25 mouse cellular contexts compared by ENCODE assay signal in genomic region chr2:151998932-151999331, GRCm38 (mm10). TPM values are rescaled to one million over a fixed set of nuclear protein-coding genes. Genes with fewer than 3 reads are reported as not detected.
DNase-seq lines count a peak whose midpoint lies in the region; ATAC-seq and TF ChIP-seq lines count a peak whose summit lies in the region.
"Had no signal": no experiment of that assay in that cellular context is flagged by ENCODE, and none has a peak within 500 bp of the region (broad histone marks: within the 10 kb centered on the region; RNA-seq: fewer than 3 reads in every experiment).

No protein-coding gene starts in this region.

- H3K4me1 ChIP-seq in liver, embryonic 12.5 days: peaks cover 46% of the 10 kb centered on the region
- H3K4me1 ChIP-seq in MEL (ENCODE audit: control insufficient read depth in 1 of 2, insufficient read depth in 2 of 2, low read length in 2 of 2): peaks cover 46 to 59% of the 10 kb centered on the region in 2 experiments
- peaks cover 15 to 26% of the 10 kb centered on the region in 2 experiments for H3K4me1 ChIP-seq in liver, embryonic 14.5 days (replicated peaks; ENCODE audit: control insufficient read depth in 2 of 2, insufficient read depth in 2 of 2, low read length in 1 of 2)
- peaks cover 11% of the 10 kb centered on the region for H3K4me1 ChIP-seq in thymus, adult 2 months (replicated peaks; ENCODE audit: control insufficient read depth, insufficient read depth, low read length)

- no peaks in the 10 kb centered on the region for H3K79me2 ChIP-seq in MEL (ENCODE audit: control insufficient read depth, insufficient read depth, low read length, poor library complexity)

- peak; percentile 49; the same call in 1 of the 2 replicates for ATAC-seq in liver, embryonic 12.5 days
- ATAC-seq in liver, embryonic 14.5 days (ENCODE audit: insufficient read depth): peak; percentile 38; the same call in 1 of the 2 replicates
- ATAC-seq: forebrain, embryonic 15.5 days; hindbrain, postnatal 0 days; inflammation-experienced regulatory T-cells, adult 6 months; Patski had no signal

- H3K9ac ChIP-seq in liver, embryonic 12.5 days: no peak overlapping the region
- peak overlapping the region; percentile 24 for H3K9ac ChIP-seq in MEL (ENCODE audit: control insufficient read depth, low read depth, low read length, poor library complexity, severe bottlenecking)
- no peak overlapping the region for H3K9ac ChIP-seq in liver, embryonic 14.5 days (replicated peaks)
- H3K9ac ChIP-seq: embryonic facial prominence, embryonic 12.5 days; embryonic facial prominence, embryonic 15.5 days; forebrain, embryonic 12.5 days; forebrain, embryonic 15.5 days; heart, embryonic 13.5 days; hindbrain, embryonic 14.5 days had no signal

- TF ChIP-seq RAD21 in MEL (IDR thresholded peaks at IDR 0.05; ENCODE audit: low read depth, low read length): no peak

- no peak for DNase-seq in liver
- DNase-seq in MEL (ENCODE audit: low read depth, low spot score): peak; percentile 56
- no peak for DNase-seq in liver, embryonic 14.5 days (ENCODE audit: low read depth in 3 of 3, low spot score in 3 of 3)
- no peak for DNase-seq in kidney, postnatal 36 days
- DNase-seq in thymus, adult 2 months: no peak
- DNase-seq: B cell, adult 2 months; cerebellum, adult 18-20 months; cerebellum, adult 9-10 months; cerebellum, postnatal 14 days; gastrocnemius, postnatal 10 days; heart, postnatal 14 days; heart, postnatal 4 days had no signal

- WGBS in liver, embryonic 12.5 days (ENCODE audit: insufficient replicate concordance): 26% methylated on average over 4 of the region's 4 CpGs
- WGBS in liver, embryonic 14.5 days (ENCODE audit: insufficient replicate concordance): 27% methylated on average over 4 of the region's 4 CpGs
- 89% methylated on average over 4 of the region's 4 CpGs for WGBS in thymus, adult 2 months

- H3K9me3 ChIP-seq in liver, embryonic 12.5 days (replicated peaks): no peaks in the 10 kb centered on the region
- H3K9me3 ChIP-seq in MEL (replicated peaks; ENCODE audit: insufficient read depth, low read length): no peaks in the 10 kb centered on the region
- no peaks in the 10 kb centered on the region for H3K9me3 ChIP-seq in liver, embryonic 14.5 days (ENCODE audit: control insufficient read depth, low read length)
- H3K9me3 ChIP-seq: embryonic facial prominence, embryonic 12.5 days; embryonic facial prominence, embryonic 15.5 days; forebrain, embryonic 12.5 days; forebrain, embryonic 15.5 days; heart, embryonic 10.5 days; heart, embryonic 13.5 days had no signal

- H3K4me3 ChIP-seq in liver, embryonic 12.5 days: no peak overlapping the region
- H3K4me3 ChIP-seq in MEL (ENCODE audit: control insufficient read depth in 1 of 2, insufficient read depth in 1 of 2, low read depth in 2 of 2, low read length in 2 of 2): 0 out of 4 replicates have a peak overlapping the region, but pooled peaks of 1 of the 2 experiments have one; percentile 21
- no peak overlapping the region for H3K4me3 ChIP-seq in liver, embryonic 14.5 days (ENCODE audit: insufficient read depth in 1 of 2, low read depth in 2 of 2, low read length in 2 of 2)
- H3K4me3 ChIP-seq in thymus, adult 2 months (ENCODE audit: control insufficient read depth, insufficient read depth, low read length): no peak overlapping the region
- H3K4me3 ChIP-seq: embryonic facial prominence, embryonic 12.5 days; embryonic facial prominence, embryonic 15.5 days; forebrain, embryonic 12.5 days; forebrain, embryonic 15.5 days; heart, adult 2 months; heart, embryonic 13.5 days had no signal

- TF ChIP-seq EP300 in MEL (IDR thresholded peaks at IDR 0.05; ENCODE audit: low read depth in 1 of 2, low read length in 2 of 2): peak; percentile 23 to 48; a peak in 3 of 4 replicates
- TF ChIP-seq EP300 in liver, embryonic 14.5 days (IDR thresholded peaks at IDR 0.05; ENCODE audit: low read depth): no peak

- peaks cover 77% of the 10 kb centered on the region for H3K27me3 ChIP-seq in liver, embryonic 12.5 days (replicated peaks)
- H3K27me3 ChIP-seq in MEL (ENCODE audit: control insufficient read depth in 1 of 2, insufficient read depth in 2 of 2, low read length in 2 of 2): no peaks in the 10 kb centered on the region
- peaks cover 7% of the 10 kb centered on the region; the same call in 1 of the 2 replicates for H3K27me3 ChIP-seq in liver, embryonic 14.5 days (ENCODE audit: control insufficient read depth, insufficient read depth, low read length)
- no peaks in the 10 kb centered on the region for H3K27me3 ChIP-seq in thymus, adult 2 months (ENCODE audit: control insufficient read depth, insufficient read depth, low read length)
- H3K27me3 ChIP-seq: Patski had no signal

- TF ChIP-seq POLR2A in MEL (IDR thresholded peaks at IDR 0.05; ENCODE audit: control insufficient read depth in 1 of 2, insufficient read depth in 1 of 2, low read depth in 1 of 2, low read length in 2 of 2, poor library complexity in 1 of 2): no peak
- no peak for TF ChIP-seq POLR2A in thymus, adult 2 months (IDR thresholded peaks at IDR 0.05; ENCODE audit: control insufficient read depth, extremely low read depth, insufficient read depth, low read length, poor library complexity)

- no peak for TF ChIP-seq CTCF in MEL (IDR thresholded peaks at IDR 0.05 in 2 of 3, conservative IDR thresholded peaks at IDR 0.05 in 1 of 3; ENCODE audit: control insufficient read depth in 1 of 3, insufficient read depth in 1 of 3, low read depth in 2 of 3, low read length in 3 of 3, poor library complexity in 1 of 3, severe bottlenecking in 1 of 3)
- no peak for TF ChIP-seq CTCF in liver, embryonic 14.5 days (IDR thresholded peaks at IDR 0.05; ENCODE audit: low read depth)
- TF ChIP-seq CTCF in thymus, adult 2 months (IDR thresholded peaks at IDR 0.05; ENCODE audit: borderline replicate concordance, control insufficient read depth, extremely low read depth, insufficient read depth, low read length, poor library complexity): no peak

- H3K36me3 ChIP-seq in liver, embryonic 12.5 days: no peaks in the 10 kb centered on the region
- peaks cover 0 to 30% of the 10 kb centered on the region in 2 experiments; a peak in 2 of 4 replicates for H3K36me3 ChIP-seq in MEL (ENCODE audit: control insufficient read depth in 1 of 2, insufficient read depth in 2 of 2, low read length in 2 of 2)
- no peaks in the 10 kb centered on the region for H3K36me3 ChIP-seq in liver, embryonic 14.5 days (replicated peaks; ENCODE audit: control insufficient read depth, insufficient read depth, low read depth)
- H3K36me3 ChIP-seq in thymus, adult 2 months (ENCODE audit: control insufficient read depth, insufficient read depth, low read length): no peaks in the 10 kb centered on the region
- H3K36me3 ChIP-seq: embryonic facial prominence, embryonic 12.5 days; embryonic facial prominence, embryonic 15.5 days; forebrain, embryonic 12.5 days; forebrain, embryonic 15.5 days; heart, embryonic 10.5 days; heart, embryonic 13.5 days had no signal

- H3K4me2 ChIP-seq in liver, embryonic 12.5 days: peak overlapping the region; percentile 25; the same call in 1 of the 2 replicates
- no peak overlapping the region for H3K4me2 ChIP-seq in liver, embryonic 14.5 days (ENCODE audit: low read depth)
- H3K4me2 ChIP-seq: forebrain, embryonic 12.5 days; forebrain, embryonic 15.5 days; hindbrain, embryonic 14.5 days had no signal

- peak overlapping the region; percentile 13; the same call in 1 of the 2 replicates for H3K27ac ChIP-seq in liver, embryonic 12.5 days
- H3K27ac ChIP-seq in MEL (ENCODE audit: control insufficient read depth, low read depth, low read length): peak overlapping the region; percentile 44
- no peak overlapping the region for H3K27ac ChIP-seq in liver, embryonic 14.5 days
- no peak overlapping the region for H3K27ac ChIP-seq in thymus, adult 2 months (ENCODE audit: control insufficient read depth, insufficient read depth, low read length)
- H3K27ac ChIP-seq: embryonic facial prominence, embryonic 12.5 days; embryonic facial prominence, embryonic 15.5 days; forebrain, embryonic 12.5 days; forebrain, embryonic 15.5 days; heart, adult 2 months; heart, embryonic 10.5 days; heart, embryonic 13.5 days; hindbrain, embryonic 14.5 days; hindbrain, postnatal 0 days had no signal

TF ChIP-seq in MEL, 35 proteins besides CTCF, POLR2A, EP300 and RAD21 (continues in another document):
- TF ChIP-seq MXI1 (IDR thresholded peaks at IDR 0.05; ENCODE audit: low read depth, low read length): no peak
- no peak for TF ChIP-seq CHD1 (IDR thresholded peaks at IDR 0.05; ENCODE audit: low read depth, low read length)
- no peak for TF ChIP-seq USF2 (IDR thresholded peaks at IDR 0.05; ENCODE audit: borderline replicate concordance in 1 of 2, insufficient read depth in 1 of 2, low read depth in 1 of 2, low read length in 2 of 2)
- TF ChIP-seq MYB (IDR thresholded peaks at IDR 0.05; ENCODE audit: low read depth, low read length): no peak
- no peak for TF ChIP-seq JUND (IDR thresholded peaks at IDR 0.05; ENCODE audit: low read depth, low read length)
- TF ChIP-seq RCOR1 (IDR thresholded peaks at IDR 0.05; ENCODE audit: low read depth, low read length): peak; percentile 12; the same call in 1 of the 2 replicates
- TF ChIP-seq NRF1 (IDR thresholded peaks at IDR 0.05; ENCODE audit: insufficient read depth, low read depth, low read length, poor library complexity, severe bottlenecking): no peak
- TF ChIP-seq KAT2A (conservative IDR thresholded peaks at IDR 0.05; ENCODE audit: low read depth, low read length): no peak
- TF ChIP-seq BHLHE40 (IDR thresholded peaks at IDR 0.05; ENCODE audit: borderline replicate concordance, low read depth, low read length): 0 out of 2 replicates have a peak, but pooled peaks have one; percentile 14
- no peak for TF ChIP-seq MAX (IDR thresholded peaks at IDR 0.05; ENCODE audit: low read length)

RNA-seq across cellular contexts. Expression of gene Slc52a3, which starts 2.6 kb away (rescaled TPM):
- polyA plus RNA-seq in liver, embryonic 12.5 days (2016; fragmentation: Nextera tagmentation; extraction: Ambion mirVana): 1.3 and 1.9 TPM in 2 replicates
- 11.1 and 14.8 TPM in 2 replicates for total RNA-seq in MEL (2012; rRNA removed)
- polyA plus RNA-seq in MEL (2012; ENCODE audit: insufficient read depth in 1 of 2, insufficient read length in 2 of 2, low read depth in 1 of 2, low replicate concordance in 2 of 2, missing spikeins in 1 of 2): 10 to 100 TPM in 1 of 2 experiments, not detected in 1; 17.0 TPM
- polyA plus RNA-seq in liver, embryonic 14.5 days (2012; rRNA removed): 0.73 and 0.97 TPM in 2 replicates
- 0.74 and 1.1 TPM in 2 replicates for polyA plus RNA-seq in liver, embryonic 14.5 days (2014; fragmentation: Nextera tagmentation; extraction: Ambion mirVana)
- 3.7 and 4.6 TPM in 2 replicates for polyA plus RNA-seq in thymus, adult 2 months (2012; rRNA removed)
- total RNA-seq: granulocyte monocyte progenitor cell, adult 5-6 weeks had no signal

RNA-seq across cellular contexts. Expression of gene Fam110a, which starts 18.9 kb away (rescaled TPM):
- polyA plus RNA-seq in liver, embryonic 12.5 days (2016; fragmentation: Nextera tagmentation; extraction: Ambion mirVana): 11.1 and 11.8 TPM in 2 replicates
- total RNA-seq in MEL (2012; rRNA removed): 5.7 TPM in 2 replicates
- polyA plus RNA-seq in MEL (2012; ENCODE audit: insufficient read depth in 1 of 2, insufficient read length in 2 of 2, low read depth in 1 of 2, low replicate concordance in 2 of 2, missing spikeins in 1 of 2): 10 to 100 TPM in 1 of 2 experiments, not detected in 1; 10.8 TPM
- 5.1 and 5.6 TPM in 2 replicates for polyA plus RNA-seq in liver, embryonic 14.5 days (2012; rRNA removed)
- polyA plus RNA-seq in liver, embryonic 14.5 days (2014; fragmentation: Nextera tagmentation; extraction: Ambion mirVana): 6.8 and 8.1 TPM in 2 replicates
- 33.0 and 41.3 TPM in 2 replicates for polyA plus RNA-seq in thymus, adult 2 months (2012; rRNA removed)

Comparison
In these comparisons a context has a peak if more than half of its experiments do, and no peak if none do; other contexts are left out.
1. H3K27ac ChIP-seq: peak in liver, embryonic 12.5 days (single experiment) and MEL (single experiment); none in liver, embryonic 14.5 days (single experiment) and thymus, adult 2 months (single experiment).